Mouse (Mus musculus) adrenal gland, postnatal 14 days (tissue): Measurements from ENCODE around the gene Olfr305. TPM values are rescaled to one million over a fixed set of nuclear protein-coding genes. Genes with fewer than 3 reads are reported as not detected.
"Not testable (repeated sequence)": the region's sequence is repeated elsewhere in the genome, so short reads cannot be mapped to it uniquely, and the experiment has no call there.

Experiments used
- DNase-seq: peaks from one replicate; pipeline ENCODE4 v3.0.0; 2021; ENCODE audit warnings: mixed read lengths
- long read RNA-seq, 2 experiments: library from polyadenylated mRNA; stranded (forward); transcript quantifications; one replicate each; pipeline ENCODE4 v2.0.0; 2021
- total RNA-seq: library from RNA; stranded (reverse); gene quantifications from 2 replicates; pipeline ENCODE4 v1.2.3, GENCODE M21; 2021

Olfr305 gene
- total RNA-seq = not detected in 2 replicates
- long read RNA-seq, experiment 1 = 0 reads
- long read RNA-seq, experiment 2 = 0 reads

DNA sequence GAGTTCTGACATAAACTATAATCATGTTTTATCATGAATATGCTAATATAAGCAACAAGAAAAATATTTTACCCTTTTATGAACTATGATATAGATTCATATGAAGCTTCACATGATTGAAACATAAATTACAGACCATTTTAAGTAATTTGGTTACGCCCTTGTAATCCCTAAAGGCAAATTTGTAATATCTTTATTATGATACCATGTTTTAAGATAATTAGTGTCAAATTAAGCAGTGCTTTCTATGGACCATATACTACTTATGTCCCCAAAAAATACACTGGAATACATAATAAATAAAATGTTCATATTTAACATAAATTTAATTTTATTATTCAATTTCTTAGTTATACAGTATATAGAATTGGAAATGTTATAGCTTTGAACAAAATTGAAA lies at the start of gene Olfr305:
Gene Olfr305 (minus strand): TSS at position 101 of the 400 bp plus-strand sequence.
- DNase-seq = no peak

DNA sequence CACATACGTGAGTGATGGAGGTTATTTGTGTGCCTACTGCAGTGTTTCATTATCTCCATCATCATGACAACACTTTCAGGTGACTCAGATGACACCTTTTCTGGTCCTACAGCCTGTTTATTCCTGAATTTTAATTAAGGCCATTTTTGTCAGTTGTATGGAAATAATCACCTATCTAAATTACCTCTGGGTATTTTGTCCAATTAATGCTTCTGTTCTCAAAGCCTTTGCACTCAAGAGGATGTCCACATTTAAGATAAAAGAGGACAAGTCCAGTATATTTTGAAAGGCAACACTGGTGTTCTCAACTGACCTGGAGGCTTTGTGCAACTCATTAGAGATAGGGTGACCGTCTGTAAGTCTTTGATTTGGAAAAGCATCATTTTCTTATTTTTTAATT lies 36.8 kb upstream of the Olfr305 start, which contains the start of gene Olfr301:
Gene Olfr301 (plus strand): TSS at position 301 of the 400 bp plus-strand sequence.
- DNase-seq = no peak

DNA sequence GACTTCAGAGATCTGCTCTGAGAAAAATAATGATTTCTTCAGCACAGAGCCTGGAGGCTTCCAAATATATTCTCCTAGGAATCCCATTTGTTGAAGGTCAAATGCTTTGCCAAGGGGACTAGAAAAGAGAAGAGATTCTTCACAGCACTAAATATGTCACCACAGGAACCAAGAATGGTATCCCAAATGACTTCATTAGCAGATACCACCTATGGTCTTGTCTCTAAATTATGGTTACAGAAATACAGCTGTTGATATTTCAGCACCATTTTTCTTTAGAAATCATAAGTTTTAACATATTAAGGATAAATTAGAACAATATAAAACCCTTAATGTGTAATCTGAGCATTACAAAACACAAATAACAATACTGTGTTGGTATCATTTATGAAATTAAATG lies 31.0 kb upstream of the Olfr305 start, which contains the start of gene Olfr303:
Gene Olfr303 (minus strand): TSS at position 101 of the 400 bp plus-strand sequence.
- no peak for DNase-seq

DNA sequence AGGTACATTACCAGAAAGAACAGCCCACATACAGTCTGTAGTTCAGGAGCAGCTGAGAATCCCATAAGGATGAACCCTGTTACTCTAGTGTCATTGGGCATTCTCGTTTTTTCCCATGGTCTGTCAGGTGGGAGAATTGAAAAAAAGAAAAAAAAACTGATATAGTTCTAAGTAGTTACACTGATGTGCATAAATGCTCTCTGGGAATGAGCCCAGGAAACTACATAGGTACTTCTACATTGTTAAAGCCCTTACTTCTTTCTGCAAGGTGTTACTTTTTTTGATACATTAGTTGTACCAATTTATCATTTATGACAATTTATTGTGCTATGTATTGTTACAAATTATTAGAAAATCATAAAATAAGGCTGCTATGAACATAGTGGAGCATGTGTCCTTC lies 19.8 kb upstream of the Olfr305 start, which contains the start of gene Olfr304:
Gene Olfr304 (minus strand): TSS at position 101 of the 400 bp plus-strand sequence.
- no peak for DNase-seq

DNA sequence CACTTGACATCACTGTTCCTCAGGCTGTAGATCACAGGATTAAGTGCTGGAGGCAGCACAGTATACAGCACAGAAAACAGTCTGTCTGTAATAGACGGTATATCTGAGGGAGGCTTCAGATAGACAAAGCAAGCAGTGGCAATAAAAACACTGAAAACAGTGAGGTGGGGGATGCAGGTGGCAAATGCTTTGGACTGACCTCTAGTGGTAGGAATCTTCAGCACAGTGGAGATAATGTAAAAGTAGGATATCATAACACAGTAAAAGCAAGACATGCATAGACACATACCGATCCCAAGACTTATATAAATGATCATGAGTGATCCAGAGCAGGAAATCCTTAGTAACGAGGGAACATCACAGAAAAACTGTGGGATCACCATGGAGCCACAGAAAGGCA lies 19.0 kb upstream of the Olfr305 start:
- DNase-seq = no peak

DNA sequence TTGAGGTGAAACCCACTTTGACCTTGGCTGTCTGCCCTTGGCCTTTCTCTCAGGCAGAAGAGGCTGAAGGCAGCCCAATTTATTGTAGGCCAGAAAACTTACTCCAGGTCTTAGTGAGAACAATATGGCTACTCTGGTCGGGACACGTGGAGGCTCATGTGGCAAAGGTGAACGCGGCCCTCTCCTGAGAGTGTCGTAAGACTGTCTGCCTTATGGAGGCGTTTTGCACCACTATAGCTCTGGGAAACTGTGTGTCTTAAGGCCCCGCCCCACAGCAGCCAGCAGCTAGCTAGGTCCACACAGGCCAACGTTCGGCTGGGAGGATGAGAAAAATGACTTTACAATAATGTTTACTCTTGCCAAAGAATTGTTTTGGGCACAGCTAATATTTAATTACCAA lies 20.4 kb downstream of the Olfr305 start:
- DNase-seq = not testable (repeated sequence)

DNA sequence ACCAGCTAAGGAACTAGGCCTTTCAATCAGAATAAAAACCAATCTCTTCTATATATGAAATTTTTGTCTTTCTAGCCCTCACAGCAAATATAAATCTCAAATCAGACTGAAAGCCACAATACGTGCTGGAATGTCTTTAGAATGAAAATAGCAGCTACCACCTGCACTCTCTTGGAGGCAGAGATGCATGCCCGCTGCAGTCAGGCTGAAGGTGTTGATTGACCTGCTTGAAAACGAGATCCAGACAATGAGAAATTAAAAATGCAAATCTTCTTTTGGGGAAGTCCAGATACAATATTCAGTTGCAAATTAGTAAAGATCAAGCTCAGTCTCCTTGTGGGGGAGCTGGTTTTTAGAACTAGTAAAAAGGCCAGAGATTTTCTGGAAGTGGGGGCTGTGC lies 22.5 kb downstream of the Olfr305 start:
- DNase-seq = no peak

DNA sequence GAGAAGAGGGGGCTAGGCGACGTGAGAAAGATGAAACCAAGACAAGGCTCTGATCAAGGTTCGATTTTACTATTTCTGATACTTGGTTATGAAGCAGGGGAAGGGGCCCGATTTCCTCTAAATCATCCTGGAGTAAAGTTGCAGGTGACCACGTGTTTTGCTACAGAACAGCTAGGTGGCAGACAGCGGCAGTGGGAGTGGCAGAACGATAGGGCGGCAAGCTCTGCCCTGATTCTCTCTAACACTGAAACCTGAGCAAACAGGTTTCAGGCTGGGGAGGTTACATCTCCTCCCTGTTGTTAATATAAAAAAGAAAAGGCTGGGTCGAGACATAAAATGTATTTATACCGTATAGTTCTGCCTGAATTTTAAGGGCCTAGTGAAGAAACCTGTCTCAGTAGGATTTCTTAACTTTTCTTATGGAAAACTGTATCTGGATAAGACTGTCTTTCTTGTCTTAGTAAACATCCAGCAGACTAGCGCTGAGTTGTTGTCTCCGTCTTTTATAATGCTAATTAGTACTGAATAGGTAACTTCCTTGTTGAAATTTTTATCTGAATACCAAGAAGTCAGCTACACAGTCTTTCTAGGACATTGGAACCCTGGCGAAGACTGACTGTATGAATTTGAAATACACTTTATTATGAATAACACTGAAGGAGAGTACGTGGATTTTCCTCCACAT lies 23.7 kb downstream of the Olfr305 start:
- DNase-seq = no peak

DNA sequence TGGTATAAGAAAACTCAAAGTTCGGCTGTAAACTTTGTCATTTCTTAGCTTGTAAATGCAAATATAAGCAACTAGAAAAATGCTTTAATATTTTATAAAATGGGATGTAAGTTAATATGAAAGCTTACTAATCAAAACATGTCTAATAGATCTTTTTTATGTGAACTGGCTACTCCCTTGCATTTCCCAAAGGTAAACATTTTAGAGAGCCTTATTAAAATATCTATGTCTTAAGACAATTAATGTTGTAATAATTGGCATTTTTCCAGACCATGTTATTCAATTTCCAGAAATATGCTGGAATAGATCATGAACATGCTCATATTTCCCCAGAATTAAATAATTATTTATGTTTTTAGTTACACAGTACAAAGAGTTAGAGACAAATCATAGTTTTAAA lies 29.2 kb downstream of the Olfr305 start, which contains the start of gene Olfr307:
Gene Olfr307 (minus strand): TSS at position 101 of the 400 bp plus-strand sequence.
- no peak for DNase-seq

DNA sequence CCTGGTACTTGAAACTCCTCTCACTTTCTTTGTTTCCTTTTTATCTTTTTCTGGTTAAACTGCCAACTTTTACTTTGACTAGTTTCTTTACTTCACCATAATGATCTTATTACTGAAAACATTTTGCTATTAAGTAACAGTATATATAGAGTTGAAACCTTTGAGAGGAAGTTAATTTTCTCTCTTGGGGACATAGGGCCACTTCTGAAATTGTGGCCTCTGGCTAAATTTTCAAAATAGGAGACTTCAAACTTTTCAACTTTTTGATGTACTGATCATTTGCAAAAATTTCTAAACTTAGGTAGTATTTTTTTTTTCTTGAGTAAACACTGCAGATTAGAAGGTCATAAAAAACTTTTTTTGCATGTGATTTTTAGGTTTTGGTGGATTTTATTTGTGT lies 41.2 kb downstream of the Olfr305 start, which contains the start of gene Olfr308:
Gene Olfr308 (minus strand): TSS at position 101 of the 400 bp plus-strand sequence.
- no peak for DNase-seq

DNA sequence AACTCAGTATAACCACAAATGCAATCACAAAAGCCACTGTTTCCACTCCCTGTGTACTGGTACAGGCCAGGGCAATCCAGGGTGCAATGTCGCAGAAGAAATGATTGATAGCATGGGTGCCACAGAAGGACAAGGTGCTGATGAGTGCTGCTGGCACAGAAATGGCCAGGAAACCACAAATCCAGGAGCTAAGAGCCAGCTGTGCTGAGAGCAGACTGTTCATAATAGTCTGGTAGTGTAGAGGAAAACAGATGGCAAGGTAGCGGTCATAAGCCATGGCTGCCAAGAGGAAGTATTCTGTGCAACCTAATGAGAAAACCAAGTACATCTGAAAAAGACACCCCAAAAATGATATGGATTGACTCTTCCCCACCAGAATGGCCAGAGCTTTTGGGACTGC lies 45.4 kb downstream of the Olfr305 start:
- no peak for DNase-seq

DNA sequence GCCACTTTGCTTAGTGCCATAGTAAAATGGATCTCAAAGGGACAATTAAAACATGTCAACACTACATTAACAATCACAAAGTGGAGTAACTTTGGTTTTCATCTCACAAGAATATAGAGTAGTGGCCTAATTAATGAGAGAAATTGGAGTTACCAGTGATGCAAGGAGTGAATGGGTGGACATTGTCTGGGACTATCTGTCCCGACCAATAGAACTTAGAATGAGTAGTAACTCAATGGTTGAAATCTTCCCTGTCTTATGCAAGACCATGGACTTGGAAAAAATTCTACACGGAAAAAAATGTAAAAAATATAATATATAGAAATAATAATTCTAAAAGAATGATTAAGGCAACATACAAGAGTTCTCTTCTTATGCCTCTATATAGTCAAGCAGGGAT lies 53.1 kb downstream of the Olfr305 start, which contains the start of gene Olfr309:
Gene Olfr309 (minus strand): TSS at position 101 of the 400 bp plus-strand sequence.
- DNase-seq = no peak

Other genes with a start within 250 kb of the Olfr305 start
- not detected in 2 replicates for gene Vmn2r75, start 195.2 kb downstream of the Olfr305 start, total RNA-seq
- gene Vmn2r76, start 120.6 kb downstream of the Olfr305 start, total RNA-seq = not detected in 2 replicates
- gene Olfr310, start 89.8 kb downstream of the Olfr305 start, total RNA-seq = not detected in 2 replicates
- not detected in 2 replicates for gene Olfr309, start 53.2 kb downstream of the Olfr305 start, total RNA-seq
- gene Olfr308, start 41.3 kb downstream of the Olfr305 start, total RNA-seq = not detected in 2 replicates
- gene Olfr307, start 29.3 kb downstream of the Olfr305 start, total RNA-seq = not detected in 2 replicates
- not detected in 2 replicates for gene Olfr304, start 19.7 kb upstream of the Olfr305 start, total RNA-seq
- not detected in 2 replicates for gene Olfr303, start 30.9 kb upstream of the Olfr305 start, total RNA-seq
- gene Olfr301, start 36.9 kb upstream of the Olfr305 start, total RNA-seq = not detected in 2 replicates
- gene Olfr299, start 93.0 kb upstream of the Olfr305 start, total RNA-seq = not detected in 2 replicates
- not detected in 2 replicates for gene Olfr298, start 125.6 kb upstream of the Olfr305 start, total RNA-seq
- not detected in 2 replicates for gene Olfr297, start 153.0 kb upstream of the Olfr305 start, total RNA-seq
- not detected in 2 replicates for gene Olfr295, start 216.9 kb upstream of the Olfr305 start, total RNA-seq
- not detected in 2 replicates for gene Olfr294, start 249.7 kb upstream of the Olfr305 start, total RNA-seq